Mouse (Mus musculus) gastrocnemius, adult 8-10 months (tissue): Measurements from ENCODE around the gene Ccnd1. TPM values are rescaled to one million over a fixed set of nuclear protein-coding genes. Genes with fewer than 3 reads are reported as not detected.

Experiments
- DNase-seq, 2 experiments: peaks; one replicate each; pipeline ENCODE4 v3.0.0; 2022; ENCODE audit warnings: low spot score in 2 of 2
- total RNA-seq, 4 experiments: library from RNA; stranded (reverse); gene quantifications; 2 replicates each; pipeline ENCODE4 v1.2.4; 2022

Ccnd1 gene
- total RNA-seq, 4 experiments from 2014 or later: 2.3 to 6.9 (median 4.0) TPM

DNA sequence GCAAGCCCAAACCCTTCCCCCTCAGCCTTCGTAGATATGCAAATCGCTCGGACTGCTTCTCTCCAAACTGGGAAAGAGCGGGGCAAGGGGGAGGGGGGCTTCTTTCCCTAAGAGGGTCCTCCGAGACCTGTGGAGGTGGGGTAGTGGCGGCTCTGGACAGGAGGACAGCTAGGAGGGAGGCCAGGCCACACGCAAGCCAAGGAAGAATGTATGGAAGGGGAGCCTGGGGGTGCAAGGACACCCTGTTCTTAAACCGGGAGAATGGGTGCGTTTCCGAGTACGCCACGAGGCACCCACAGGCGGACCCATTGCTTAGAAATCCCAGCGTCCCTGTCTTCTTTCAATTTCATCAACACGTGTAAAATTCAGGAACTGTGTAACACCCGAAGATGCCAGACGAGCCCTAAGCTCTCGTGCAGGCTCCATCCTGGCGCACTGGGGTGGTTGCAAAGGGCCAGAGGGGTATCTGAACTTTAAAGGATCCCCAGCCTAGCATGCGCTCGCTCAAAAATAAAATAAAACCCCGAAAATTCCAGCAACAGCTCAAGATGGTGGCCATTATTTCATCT, 362 bp upstream of the Ccnd1 start:
- no peak for DNase-seq

DNA sequence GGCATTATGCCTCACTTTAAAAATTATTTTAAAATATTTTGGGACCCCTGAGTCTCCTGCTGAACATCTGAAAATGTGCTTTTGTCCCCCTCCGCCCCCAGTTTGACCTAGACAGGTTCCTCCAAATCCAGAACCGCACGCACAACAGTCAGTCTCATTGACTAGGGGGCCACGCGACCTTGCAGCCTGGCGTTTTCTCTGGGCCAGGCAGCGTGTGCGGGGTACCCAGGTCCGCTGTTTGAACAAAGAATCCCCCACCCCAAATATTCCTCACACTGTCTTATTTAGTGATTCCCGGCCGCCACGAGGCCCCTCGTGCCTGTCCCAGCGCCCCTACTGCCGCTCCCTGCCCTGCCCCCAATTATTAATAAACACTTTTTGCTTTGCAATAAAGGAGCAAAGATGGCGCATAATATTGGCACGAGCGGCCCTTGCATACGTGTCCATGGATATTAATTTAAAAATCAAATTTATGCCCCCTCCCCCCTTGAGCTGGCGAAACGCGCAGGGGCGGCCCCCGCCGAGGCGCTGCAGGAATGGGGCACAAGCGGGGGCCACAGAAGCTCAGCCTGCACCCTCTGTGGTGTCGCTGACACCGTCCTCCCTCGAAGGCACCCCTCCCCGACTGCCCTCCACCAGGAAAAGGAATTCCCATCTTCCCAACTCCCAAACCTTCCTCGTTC, 923 bp downstream of the Ccnd1 start:
- DNase-seq: no peak

DNA sequence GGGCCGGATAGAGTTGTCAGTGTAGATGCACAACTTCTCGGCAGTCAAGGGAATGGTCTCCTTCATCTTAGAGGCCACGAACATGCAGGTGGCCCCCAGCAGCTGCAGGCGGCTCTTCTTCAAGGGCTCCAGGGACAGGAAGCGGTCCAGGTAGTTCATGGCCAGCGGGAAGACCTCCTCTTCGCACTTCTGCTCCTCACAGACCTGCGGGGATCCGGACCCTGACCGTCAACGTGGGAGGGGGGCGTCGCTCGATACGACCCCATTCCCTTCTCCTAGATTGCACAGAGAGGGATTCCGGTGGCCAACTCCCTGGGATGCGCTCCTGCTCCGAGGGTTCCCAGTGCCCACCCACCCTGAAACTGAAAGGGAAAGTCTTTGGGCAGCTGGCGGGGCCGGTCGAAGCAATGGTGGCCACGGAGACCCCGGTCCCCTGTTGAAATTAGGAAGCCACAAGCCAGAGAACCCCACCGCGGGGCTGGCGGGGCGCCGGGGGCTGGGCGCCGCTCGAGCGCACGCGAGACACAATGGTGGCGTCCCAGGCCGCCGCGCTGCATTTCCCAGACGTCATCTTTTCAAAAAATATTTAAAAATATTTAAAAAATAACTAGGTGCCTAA, 1.7 kb downstream of the Ccnd1 start:
- no peak for DNase-seq

DNA sequence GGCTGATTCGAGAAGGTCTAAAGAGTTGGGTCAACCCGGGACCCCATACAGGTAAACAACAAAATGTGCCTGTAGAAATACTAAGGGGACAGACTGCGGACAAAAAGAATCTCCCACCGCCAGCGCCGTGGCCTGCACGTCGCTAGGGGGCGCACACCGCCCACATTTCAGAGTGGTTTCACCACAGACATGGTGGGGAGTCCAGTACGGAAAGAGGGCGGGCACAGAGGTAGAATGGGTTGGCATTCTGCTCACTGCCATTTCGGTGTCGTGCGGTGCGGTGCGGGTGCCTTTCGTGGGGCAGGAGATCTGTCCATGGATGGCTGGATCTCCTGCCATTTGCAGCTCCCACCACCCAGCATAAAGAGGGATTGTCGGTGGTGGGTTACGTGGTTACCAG, 2.2 kb downstream of the Ccnd1 start:
- peak; percentile 73 to 78 for DNase-seq

DNA sequence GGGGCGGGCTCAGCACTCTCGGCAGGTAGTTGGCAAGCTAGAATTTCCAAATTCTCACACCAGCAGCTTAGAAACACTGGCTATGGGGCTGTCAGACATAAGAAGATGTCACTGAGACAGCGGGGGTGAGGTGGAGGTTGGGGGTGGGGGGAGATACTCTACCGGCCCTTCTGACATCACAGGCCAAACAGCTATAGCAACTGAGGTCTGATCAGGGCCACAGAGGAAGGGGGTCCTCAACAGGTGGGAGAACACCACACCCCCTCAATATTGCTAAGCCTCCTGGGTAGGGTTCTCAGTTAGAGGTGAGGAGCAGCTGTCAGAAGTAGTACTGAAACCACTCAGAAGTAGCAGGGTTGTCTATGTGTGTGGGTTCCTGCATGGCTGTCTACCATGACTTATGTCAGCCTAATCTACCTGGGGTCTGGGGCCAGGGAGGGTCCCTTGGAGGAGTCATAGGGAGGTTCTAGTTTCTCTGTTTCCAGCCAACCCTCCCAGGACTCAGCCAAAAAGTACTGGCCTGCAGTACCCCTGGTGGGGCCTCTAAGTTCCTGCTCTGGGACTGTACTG, 3.3 kb downstream of the Ccnd1 start:
- DNase-seq: no peak

DNA sequence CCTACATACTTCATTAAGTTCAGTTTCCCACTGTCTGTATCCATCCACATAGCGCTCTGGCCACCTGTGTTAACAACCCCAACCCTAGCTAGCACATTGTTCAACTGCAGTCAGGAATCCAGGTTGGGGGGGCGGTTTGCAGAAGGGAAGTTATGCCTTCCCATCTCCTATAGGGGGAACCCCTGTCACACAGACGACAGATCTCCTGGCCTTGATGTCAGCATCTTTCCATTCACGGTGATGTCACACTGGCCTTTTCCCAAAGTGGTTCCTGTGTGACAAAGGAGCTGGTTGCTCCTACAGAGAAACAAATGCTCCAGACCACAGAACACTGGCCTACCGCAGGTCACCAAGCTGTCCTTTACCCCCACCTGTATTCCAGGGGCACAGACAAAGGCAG, 4.2 kb downstream of the Ccnd1 start:
- DNase-seq: no peak

DNA sequence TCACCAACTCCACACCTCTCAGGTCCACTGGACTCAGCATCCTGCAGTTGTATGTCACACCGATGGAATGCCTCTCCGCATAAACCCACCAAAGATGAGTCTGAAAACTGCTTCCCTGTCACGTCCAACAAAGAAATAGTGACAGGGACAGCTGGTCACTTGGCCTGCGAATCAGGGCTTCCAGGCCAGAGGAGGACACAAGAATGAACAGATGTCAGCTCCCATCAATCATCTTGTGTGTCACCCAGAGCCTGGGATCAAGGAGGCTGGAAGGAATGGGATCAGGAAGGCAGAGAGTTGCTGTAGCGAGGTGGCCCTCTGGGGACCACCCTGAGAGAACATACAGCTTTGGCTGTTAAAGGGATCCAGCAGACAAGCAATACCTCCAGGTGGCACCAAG, 4.8 kb downstream of the Ccnd1 start:
- peak in 1 of 2 experiments; percentile 44 for DNase-seq

DNA sequence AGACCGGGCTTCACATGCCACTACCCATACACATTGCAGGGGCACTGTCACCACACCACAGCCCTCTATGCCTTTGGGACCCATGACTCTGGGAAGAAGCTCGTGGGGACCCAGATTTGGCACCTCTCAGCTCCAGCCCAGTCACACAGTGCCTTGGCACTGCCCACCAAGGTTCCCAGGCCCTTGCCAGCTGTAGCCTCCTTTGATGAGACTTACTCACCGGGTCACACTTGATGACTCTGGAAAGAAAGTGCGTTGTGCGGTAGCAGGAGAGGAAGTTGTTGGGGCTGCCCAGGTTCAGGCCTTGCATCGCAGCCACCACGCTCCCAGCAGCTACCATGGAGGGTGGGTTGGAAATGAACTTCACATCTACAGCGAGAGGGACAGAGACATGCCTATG, 5.9 kb downstream of the Ccnd1 start:
- no peak for DNase-seq

DNA sequence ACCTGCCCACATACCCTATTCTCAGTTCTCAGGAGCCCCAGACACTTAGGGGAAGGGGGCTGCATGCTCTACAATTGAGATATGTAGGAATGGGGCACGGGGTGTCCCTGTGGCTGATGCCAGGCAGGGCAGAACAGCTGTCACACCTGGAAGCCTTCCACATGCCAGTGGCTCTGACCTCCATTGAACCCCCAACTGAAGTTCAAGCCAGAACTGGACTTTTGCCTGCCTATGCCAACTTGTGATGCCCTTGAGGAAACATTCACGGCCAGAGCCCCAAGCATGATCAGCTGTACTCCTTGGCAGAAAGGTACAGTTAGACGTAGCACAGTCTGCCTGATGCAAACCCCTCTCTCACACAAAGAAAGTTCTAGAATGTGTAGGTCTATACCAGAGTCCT, 6.4 kb downstream of the Ccnd1 start:
- DNase-seq: no peak

DNA sequence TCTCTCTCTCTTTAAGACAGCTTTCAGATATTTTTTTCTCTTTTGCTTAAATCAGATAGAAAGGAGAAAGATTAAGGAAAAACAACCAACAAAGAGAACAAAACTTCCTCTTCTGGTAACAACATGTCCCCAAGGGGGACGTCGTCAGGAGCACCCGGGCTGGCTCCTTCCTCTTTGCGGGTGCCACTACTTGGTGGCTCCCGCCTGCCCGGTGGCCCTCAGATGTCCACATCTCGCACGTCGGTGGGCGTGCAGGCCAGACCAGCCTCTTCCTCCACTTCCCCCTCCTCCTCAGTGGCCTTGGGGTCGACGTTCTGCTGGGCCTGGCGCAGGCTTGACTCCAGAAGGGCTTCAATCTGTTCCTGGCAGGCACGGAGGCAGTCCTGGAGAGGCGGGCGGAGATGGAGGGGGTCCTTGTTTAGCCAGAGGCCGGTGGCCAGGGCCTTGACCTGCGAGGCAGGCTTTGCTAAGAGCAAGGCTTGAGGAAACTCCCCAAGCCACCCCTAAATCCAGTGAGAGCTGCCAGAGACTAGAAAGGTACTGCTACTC, 7.3 kb downstream of the Ccnd1 start:
- no peak for DNase-seq

DNA sequence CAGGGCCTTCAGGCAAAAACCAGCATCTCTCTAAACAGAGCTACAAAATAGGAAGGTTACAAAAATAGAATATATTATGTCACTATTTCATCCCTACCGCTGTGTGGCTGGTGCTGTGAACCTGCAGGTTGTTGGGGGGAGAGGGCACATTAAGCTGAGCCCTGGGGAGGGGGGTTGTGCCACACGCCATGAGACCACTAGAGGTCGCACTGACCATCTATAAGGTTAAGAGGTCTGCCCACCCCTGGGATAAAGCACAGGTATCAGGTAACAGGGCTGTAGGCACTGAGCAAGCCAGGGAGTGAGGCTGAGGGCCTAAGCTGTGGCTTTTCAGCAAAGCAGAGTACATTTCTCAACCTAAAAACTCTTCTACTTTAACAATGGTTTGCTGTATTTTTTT, 7.9 kb downstream of the Ccnd1 start:
- DNase-seq: no peak

DNA sequence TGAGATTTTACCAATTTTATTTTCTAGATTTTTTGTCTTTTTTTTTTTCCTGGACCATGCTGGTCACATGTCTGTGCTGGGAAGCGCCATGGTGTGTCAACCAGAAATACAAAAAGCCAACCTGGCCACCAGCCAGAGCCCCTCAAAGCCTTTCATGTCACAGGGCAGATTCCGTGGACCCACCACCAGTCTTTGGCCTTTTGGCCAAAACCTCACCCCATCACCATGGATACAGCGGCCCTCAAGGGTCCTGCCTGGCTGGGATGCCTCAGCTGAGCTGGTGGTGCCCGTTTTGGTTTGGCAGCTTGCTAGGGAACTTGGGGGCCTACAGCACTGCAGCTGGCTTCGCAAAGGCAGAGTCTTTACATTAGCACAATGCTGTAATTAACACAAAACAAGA, 9.8 kb downstream of the Ccnd1 start:
- DNase-seq: no peak

DNA sequence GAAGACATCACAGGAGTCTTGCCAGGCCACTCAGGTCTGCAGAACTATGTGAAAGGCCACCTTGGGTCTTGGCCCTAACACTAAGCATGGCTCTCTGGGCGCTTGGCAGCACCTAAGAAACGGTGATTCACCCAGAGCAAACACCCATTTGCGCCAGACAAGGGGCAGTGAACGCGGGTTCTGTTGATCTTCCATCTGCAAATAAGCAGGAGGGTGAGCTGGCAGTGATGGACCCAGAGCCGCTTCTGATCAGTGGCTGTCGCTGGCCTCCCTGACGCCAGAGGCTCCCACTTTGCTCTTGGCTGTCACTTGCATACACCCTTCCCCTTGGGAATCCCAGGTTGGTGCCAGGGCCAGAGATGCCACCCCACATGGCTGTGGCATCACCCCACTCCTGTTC, 10.2 kb downstream of the Ccnd1 start:
- DNase-seq: no peak

DNA sequence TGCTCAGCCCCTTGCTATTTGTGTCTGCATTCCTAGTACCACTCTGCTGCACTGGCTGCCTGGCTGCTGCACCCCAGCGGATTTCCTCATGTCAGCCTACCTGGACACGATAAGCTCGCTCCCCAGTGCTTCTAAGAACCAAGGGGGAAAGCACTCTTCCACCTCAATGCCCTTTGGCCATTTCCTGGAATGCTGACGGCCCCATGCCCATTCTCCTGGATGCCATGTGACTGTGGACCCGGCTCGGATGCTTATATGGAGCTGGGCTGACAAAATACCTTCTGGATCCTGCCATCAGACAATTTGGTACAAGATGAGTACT, 10.9 kb downstream of the Ccnd1 start:
- no peak for DNase-seq

DNA sequence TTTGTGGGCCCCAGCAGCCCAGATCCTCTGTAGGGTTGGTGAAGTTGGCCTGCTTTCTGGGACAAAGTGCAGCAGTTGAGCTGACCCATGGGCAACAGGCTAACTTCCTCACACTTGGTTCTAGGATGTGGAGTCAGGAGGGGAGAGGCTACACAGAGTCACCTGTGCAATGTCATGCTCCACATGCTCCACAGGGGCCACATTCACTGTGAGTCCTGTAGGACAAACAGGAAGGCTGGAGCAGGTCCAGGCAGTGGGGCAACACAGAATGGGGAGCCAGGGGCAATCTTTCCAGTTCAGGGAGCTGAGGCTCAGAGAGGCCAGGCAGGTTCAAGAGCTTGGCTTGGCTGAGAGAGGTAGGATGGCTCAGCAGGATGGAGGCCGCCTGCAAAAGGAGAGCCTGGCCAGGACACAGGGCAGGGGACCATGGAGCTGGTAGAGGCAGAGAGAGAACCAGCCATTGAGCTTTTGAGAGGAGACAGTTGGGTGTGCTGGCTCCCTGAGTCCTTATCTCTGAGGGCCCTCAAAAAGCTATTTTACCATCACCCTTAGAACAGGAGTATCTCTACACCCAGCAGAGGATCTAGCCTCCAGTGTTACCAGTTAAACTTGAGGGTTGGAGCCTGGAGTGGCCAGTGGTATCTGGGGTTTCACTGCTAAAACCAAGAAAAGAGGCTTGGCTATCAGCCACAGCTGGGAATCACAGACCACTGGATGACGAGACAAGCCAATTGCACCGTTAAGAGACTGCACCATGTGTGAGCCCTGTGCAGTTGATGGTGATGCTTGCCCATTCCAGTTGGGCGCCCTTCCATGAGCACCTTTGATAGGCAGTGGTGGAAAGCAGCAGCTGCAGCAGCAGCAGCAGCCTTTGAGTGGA, 11.5 kb downstream of the Ccnd1 start:
- no peak for DNase-seq

DNA sequence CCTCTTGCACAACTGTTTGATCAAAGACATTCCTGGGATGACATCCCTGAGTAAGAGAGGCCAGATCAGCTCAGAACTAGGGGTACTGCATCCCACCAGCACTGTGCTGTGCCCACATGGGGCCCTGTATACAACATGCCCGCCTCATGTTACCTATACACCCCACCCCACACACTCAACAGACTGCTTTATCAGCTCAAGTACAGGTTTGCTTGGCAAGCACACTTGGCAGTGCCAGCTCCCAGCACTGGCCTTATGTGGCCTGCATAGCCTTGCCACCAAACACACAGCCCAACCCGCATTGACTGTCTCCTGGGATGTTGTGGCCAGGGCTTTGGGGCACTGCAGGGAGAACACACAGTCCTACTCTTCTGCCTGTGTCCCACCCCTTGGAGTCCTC, 12.1 kb downstream of the Ccnd1 start:
- no peak for DNase-seq

DNA sequence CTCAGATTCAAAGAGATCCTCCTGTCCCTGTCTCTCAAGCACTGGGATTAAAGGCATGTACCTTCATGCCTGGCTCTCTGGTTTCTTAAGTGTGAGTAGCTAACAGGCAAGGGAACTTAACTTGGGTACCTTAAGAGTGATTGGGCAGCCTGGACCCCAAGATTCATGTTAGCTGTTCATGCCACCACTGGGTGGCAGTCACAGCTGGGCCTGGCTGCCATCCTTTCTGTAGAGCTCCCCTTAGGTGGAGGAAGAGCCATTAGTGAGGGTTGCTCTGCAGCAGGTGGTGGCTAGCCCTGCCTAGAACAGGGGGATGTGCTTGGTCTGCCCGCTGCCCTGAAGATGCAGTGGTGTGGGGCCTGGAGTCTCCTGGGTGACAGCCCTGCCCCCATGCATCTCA, 20.9 kb downstream of the Ccnd1 start:
- no peak for DNase-seq

DNA sequence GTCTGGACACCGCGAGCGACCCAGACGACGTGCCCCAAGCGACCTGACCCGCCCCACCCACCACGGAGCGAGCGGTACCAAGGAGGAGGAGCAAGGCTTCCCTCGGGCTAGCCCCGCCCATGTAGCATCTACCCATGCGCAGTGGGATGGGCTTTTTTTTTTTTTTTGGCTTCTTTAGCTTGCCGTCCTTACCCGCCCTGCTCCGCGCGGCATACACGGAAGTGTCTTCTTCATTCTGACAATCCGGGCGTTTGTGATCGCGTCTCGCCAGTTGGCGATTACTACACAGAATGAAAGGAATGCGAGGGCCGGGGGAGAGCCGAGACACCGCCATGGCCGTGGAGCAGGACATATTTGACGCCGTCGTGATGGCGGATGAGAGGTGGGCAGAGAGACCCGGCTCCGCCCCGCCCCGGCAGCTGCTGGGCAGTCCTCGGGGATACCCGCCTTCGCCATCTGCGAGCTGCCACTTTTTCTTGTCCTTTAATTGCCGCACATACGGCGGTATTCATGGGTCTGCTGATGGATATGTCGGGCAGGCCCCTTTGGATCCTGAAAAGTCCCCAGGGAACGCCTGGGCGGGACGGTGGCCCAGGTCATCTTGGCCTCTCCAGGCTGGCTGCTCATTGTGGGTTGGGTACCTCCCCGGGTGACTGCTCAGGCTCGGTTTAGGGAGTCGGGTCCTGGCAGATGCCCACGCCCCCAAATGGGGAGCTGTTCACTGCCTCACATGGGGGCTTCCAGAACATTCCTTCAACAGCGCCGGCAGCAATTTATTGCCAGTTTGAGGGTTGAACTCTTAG, 24.6 kb downstream of the Ccnd1 start, which contains the start of gene LTO1:
Gene LTO1, plus strand, starts transcription at position 153 of the 803 bp plus-strand sequence.
- peak; percentile 75 to 85 for DNase-seq

DNA sequence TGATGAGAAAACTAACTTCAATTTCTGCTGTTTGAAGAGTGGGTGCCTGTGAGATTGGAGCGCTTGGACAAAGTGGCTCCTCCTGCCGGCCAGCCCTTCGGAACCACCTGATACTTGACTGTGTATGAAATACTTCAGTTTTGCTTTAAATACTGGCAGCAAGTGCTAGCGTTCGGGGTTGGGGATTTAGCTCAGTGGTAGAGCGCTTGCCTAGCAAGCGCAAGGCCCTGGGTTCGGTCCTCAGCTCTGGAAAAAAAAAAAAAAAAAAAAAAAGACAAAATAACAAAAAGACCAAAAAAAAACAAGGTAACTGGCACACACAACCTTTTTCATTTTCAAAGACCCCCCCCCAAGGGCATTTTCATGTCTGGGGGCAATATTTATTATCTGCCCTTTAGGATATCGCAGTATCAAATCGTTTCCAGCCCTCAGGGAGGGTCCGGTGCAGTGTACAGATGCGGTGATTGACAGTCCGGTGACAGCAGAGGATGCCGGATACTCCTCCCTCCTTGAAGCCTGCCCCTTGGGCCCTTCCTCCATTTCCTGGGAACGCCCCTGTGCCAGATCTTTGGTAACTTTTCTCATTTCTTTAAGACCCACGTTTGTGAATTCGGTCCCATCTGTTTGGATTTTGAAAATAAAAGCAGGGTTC, 25.3 kb downstream of the Ccnd1 start:
- DNase-seq: no peak

DNA sequence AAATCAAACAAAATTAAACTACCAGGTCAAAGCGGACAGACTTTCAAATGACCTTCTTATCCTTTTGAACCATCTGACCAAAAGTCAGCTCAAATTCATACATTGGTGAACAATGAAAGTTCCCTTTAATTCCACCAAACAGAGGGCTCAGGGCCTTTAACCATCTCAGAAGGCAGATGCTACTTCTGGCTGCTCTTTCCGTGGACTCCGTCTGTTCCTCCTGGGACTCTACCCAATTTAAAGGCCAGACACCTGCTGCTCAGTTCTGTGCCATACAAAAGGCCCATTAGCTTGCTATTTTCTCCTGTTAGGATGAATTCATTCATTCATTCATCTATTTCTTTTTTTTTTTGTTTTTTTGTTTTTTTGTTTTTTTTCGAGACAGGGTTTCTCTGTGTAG, 26.8 kb downstream of the Ccnd1 start:
- no peak for DNase-seq
